Mouse (Mus musculus) MEL-GATA-1-ER (cell line): Measurements from ENCODE around the gene Cpxm2.

ENCODE experiments used
- DNase-seq: peaks from one replicate; pipeline ENCODE4 v3.0.0-alpha.2; 2012; ENCODE audit warnings: low read depth; ENCODE audit errors: extremely low read depth

Cpxm2 gene

GRCm38 (mm10) chr7:132154368-132154961 is at the start of gene Cpxm2:
TSS of gene Cpxm2 (minus strand) at chr7:132154739.
- DNase-seq: no peak

- DNase-seq: no peak
Measured at GRCm38 (mm10) chr7:132204073-132204612, 49.6 kb upstream of the Cpxm2 start.

GRCm38 (mm10) chr7:132199686-132200085 is 45.1 kb upstream of the Cpxm2 start:
- no peak for DNase-seq

- DNase-seq: no peak
Measured at GRCm38 (mm10) chr7:132198806-132199205, 44.3 kb upstream of the Cpxm2 start.

- no peak for DNase-seq
Measured at GRCm38 (mm10) chr7:132197817-132198475, 43.4 kb upstream of the Cpxm2 start.

- no peak for DNase-seq
Measured at GRCm38 (mm10) chr7:132196581-132196980, 42.0 kb upstream of the Cpxm2 start.

- no peak for DNase-seq
Measured at GRCm38 (mm10) chr7:132193606-132194005, 39.1 kb upstream of the Cpxm2 start.

GRCm38 (mm10) chr7:132187456-132187855 is 32.9 kb upstream of the Cpxm2 start:
- no peak for DNase-seq

GRCm38 (mm10) chr7:132183892-132184404 is 29.4 kb upstream of the Cpxm2 start:
- no peak for DNase-seq

GRCm38 (mm10) chr7:132181586-132182198 is 27.2 kb upstream of the Cpxm2 start:
- DNase-seq: no peak

- DNase-seq: no peak
Measured at GRCm38 (mm10) chr7:132181042-132181441, 26.5 kb upstream of the Cpxm2 start.

GRCm38 (mm10) chr7:132179049-132179448 is 24.5 kb upstream of the Cpxm2 start:
- no peak for DNase-seq

GRCm38 (mm10) chr7:132174787-132175186 is 20.2 kb upstream of the Cpxm2 start:
- no peak for DNase-seq

- DNase-seq: no peak
Measured at GRCm38 (mm10) chr7:132174296-132174695, 19.8 kb upstream of the Cpxm2 start.

- DNase-seq: no peak
Measured at GRCm38 (mm10) chr7:132172220-132172619, 17.7 kb upstream of the Cpxm2 start.

GRCm38 (mm10) chr7:132171716-132172115 is 17.2 kb upstream of the Cpxm2 start:
- DNase-seq: no peak

GRCm38 (mm10) chr7:132169419-132170169 is 15.1 kb upstream of the Cpxm2 start:
- no peak for DNase-seq

- DNase-seq: no peak
Measured at GRCm38 (mm10) chr7:132167239-132167638, 12.7 kb upstream of the Cpxm2 start.

GRCm38 (mm10) chr7:132162254-132162653 is 7.7 kb upstream of the Cpxm2 start:
- DNase-seq: no peak

GRCm38 (mm10) chr7:132158321-132159025 is 3.9 kb upstream of the Cpxm2 start:
- no peak for DNase-seq

- no peak for DNase-seq
Measured at GRCm38 (mm10) chr7:132153725-132154147, 803 bp downstream of the Cpxm2 start.
